Mouse (Mus musculus): ENCODE results near the gene Serac1. TPM values are rescaled to one million over a fixed set of nuclear protein-coding genes. Genes with fewer than 3 reads are reported as not detected.

Serac1 gene
- total and polyA plus RNA-seq, 3 experiments: 4.1 to 5.9 TPM; not detected in 1

GRCm38 (mm10) chr17:6052801-6053200 is 26.7 kb downstream of the Serac1 start:
- Histone ChIP-seq H3K9ac (ENCODE audit: control insufficient read depth, low read depth, low read length, poor library complexity, severe bottlenecking) (no peak overlapping the region), H3K4me3 (ENCODE audit: control insufficient read depth in 1 of 2, insufficient read depth in 1 of 2, low read depth in 2 of 2, low read length in 2 of 2) (no peak overlapping the region), H3K79me2 (ENCODE audit: control insufficient read depth, insufficient read depth, low read length, poor library complexity) (no peaks in the 10 kb centered on the region), H3K27ac (ENCODE audit: control insufficient read depth, low read depth, low read length) (no peak overlapping the region), H3K36me3 (ENCODE audit: control insufficient read depth in 1 of 2, insufficient read depth in 2 of 2, low read length in 2 of 2) (no peaks in the 10 kb centered on the region; a peak in 1 of 4 replicates), H3K4me1 (ENCODE audit: control insufficient read depth in 1 of 2, insufficient read depth in 2 of 2, low read length in 2 of 2) (no peaks in the 10 kb centered on the region), H3K9me3 (replicated peaks; ENCODE audit: insufficient read depth, low read length) (no peaks in the 10 kb centered on the region), H3K27me3 (ENCODE audit: control insufficient read depth in 1 of 2, insufficient read depth in 2 of 2, low read length in 2 of 2) (no peaks in the 10 kb centered on the region)
- TF ChIP-seq SMC3 (IDR thresholded peaks at IDR 0.05; ENCODE audit: low read depth, low read length) (no peak), GATA1 (IDR thresholded peaks at IDR 0.05; ENCODE audit: low read depth, low read length) (no peak), ZNF384 (IDR thresholded peaks at IDR 0.05; ENCODE audit: low read depth, low read length) (no peak), E2F4 (IDR thresholded peaks at IDR 0.05; ENCODE audit: borderline replicate concordance, low read depth, low read length) (no peak), RCOR1 (IDR thresholded peaks at IDR 0.05; ENCODE audit: low read depth, low read length) (no peak), RAD21 (IDR thresholded peaks at IDR 0.05; ENCODE audit: low read depth, low read length) (no peak), CTCF (IDR thresholded peaks at IDR 0.05 in 2 of 3, conservative IDR thresholded peaks at IDR 0.05 in 1 of 3; ENCODE audit: control insufficient read depth in 1 of 3, insufficient read depth in 1 of 3, low read depth in 2 of 3, low read length in 3 of 3, poor library complexity in 1 of 3, severe bottlenecking in 1 of 3) (no peak), KAT2A (conservative IDR thresholded peaks at IDR 0.05; ENCODE audit: low read depth, low read length) (no peak), UBTF (IDR thresholded peaks at IDR 0.05; ENCODE audit: borderline replicate concordance, insufficient read depth, low read depth, low read length) (no peak), ELF1 (IDR thresholded peaks at IDR 0.05; ENCODE audit: low read depth, low read length) (no peak)
- DNase-seq (ENCODE audit: low read depth, low spot score): no peak

GRCm38 (mm10) chr17:6037507-6037906 is 42.0 kb downstream of the Serac1 start:
- H3K27me3 ChIP-seq (ENCODE audit: control insufficient read depth in 1 of 2, insufficient read depth in 2 of 2, low read length in 2 of 2): no peaks in the 10 kb centered on the region
- no peak overlapping the region for H3K4me3 ChIP-seq (ENCODE audit: control insufficient read depth in 1 of 2, insufficient read depth in 1 of 2, low read depth in 2 of 2, low read length in 2 of 2)
- TF ChIP-seq POLR2AphosphoS2 (IDR thresholded peaks at IDR 0.05; ENCODE audit: low read length): no peak
- no peak overlapping the region for H3K27ac ChIP-seq (ENCODE audit: control insufficient read depth, low read depth, low read length)
- H3K79me2 ChIP-seq (ENCODE audit: control insufficient read depth, insufficient read depth, low read length, poor library complexity): no peaks in the 10 kb centered on the region
- H3K4me1 ChIP-seq (ENCODE audit: control insufficient read depth in 1 of 2, insufficient read depth in 2 of 2, low read length in 2 of 2): peaks cover 2% of the 10 kb centered on the region in 2 experiments; a peak in 2 of 4 replicates
- H3K9me3 ChIP-seq (replicated peaks; ENCODE audit: insufficient read depth, low read length): no peaks in the 10 kb centered on the region
- H3K36me3 ChIP-seq (ENCODE audit: control insufficient read depth in 1 of 2, insufficient read depth in 2 of 2, low read length in 2 of 2): no peaks in the 10 kb centered on the region
- no peak for DNase-seq (ENCODE audit: low read depth, low spot score)
- no peak overlapping the region for H3K9ac ChIP-seq (ENCODE audit: control insufficient read depth, low read depth, low read length, poor library complexity, severe bottlenecking)

- no peak overlapping the region for H3K4me3 ChIP-seq (ENCODE audit: control insufficient read depth in 1 of 2, insufficient read depth in 1 of 2, low read depth in 2 of 2, low read length in 2 of 2)
- H3K9me3 ChIP-seq (replicated peaks; ENCODE audit: insufficient read depth, low read length): no peaks in the 10 kb centered on the region
- no peak for TF ChIP-seq BHLHE40 (IDR thresholded peaks at IDR 0.05; ENCODE audit: borderline replicate concordance, low read depth, low read length)
- no peak for TF ChIP-seq ELF1 (IDR thresholded peaks at IDR 0.05; ENCODE audit: low read depth, low read length)
- no peak for TF ChIP-seq MAFK (IDR thresholded peaks at IDR 0.05; ENCODE audit: borderline replicate concordance, low read depth, low read length)
- no peak for TF ChIP-seq ZMIZ1 (IDR thresholded peaks at IDR 0.05; ENCODE audit: low read depth, low read length)
- no peak for TF ChIP-seq RAD21 (IDR thresholded peaks at IDR 0.05; ENCODE audit: low read depth, low read length)
- no peak for TF ChIP-seq POLR2A (IDR thresholded peaks at IDR 0.05; ENCODE audit: control insufficient read depth in 1 of 2, insufficient read depth in 1 of 2, low read depth in 1 of 2, low read length in 2 of 2, poor library complexity in 1 of 2)
- TF ChIP-seq ZNF384 (IDR thresholded peaks at IDR 0.05; ENCODE audit: low read depth, low read length): no peak
- TF ChIP-seq CTCF (IDR thresholded peaks at IDR 0.05 in 2 of 3, conservative IDR thresholded peaks at IDR 0.05 in 1 of 3; ENCODE audit: control insufficient read depth in 1 of 3, insufficient read depth in 1 of 3, low read depth in 2 of 3, low read length in 3 of 3, poor library complexity in 1 of 3, severe bottlenecking in 1 of 3): no peak
- TF ChIP-seq GATA1 (IDR thresholded peaks at IDR 0.05; ENCODE audit: low read depth, low read length): no peak
- TF ChIP-seq MYC (IDR thresholded peaks at IDR 0.05; ENCODE audit: low read depth, low read length): no peak
- no peak for TF ChIP-seq TBP (IDR thresholded peaks at IDR 0.05; ENCODE audit: low read depth, low read length)
- TF ChIP-seq NELFE (IDR thresholded peaks at IDR 0.05; ENCODE audit: low read depth, low read length): no peak
- TF ChIP-seq TAL1 (IDR thresholded peaks at IDR 0.05; ENCODE audit: low read length): no peak
- TF ChIP-seq JUND (IDR thresholded peaks at IDR 0.05; ENCODE audit: low read depth, low read length): no peak
- no peak for TF ChIP-seq E2F4 (IDR thresholded peaks at IDR 0.05; ENCODE audit: borderline replicate concordance, low read depth, low read length)
- TF ChIP-seq POLR2AphosphoS5 (IDR thresholded peaks at IDR 0.05; ENCODE audit: borderline replicate concordance, low read depth, low read length): no peak
- TF ChIP-seq MEF2A (IDR thresholded peaks at IDR 0.05; ENCODE audit: extremely low read depth, insufficient replicate concordance, low read depth, low read length, poor library complexity, severe bottlenecking): no peak
- no peaks in the 10 kb centered on the region for H3K79me2 ChIP-seq (ENCODE audit: control insufficient read depth, insufficient read depth, low read length, poor library complexity)
- no peaks in the 10 kb centered on the region for H3K27me3 ChIP-seq (ENCODE audit: control insufficient read depth in 1 of 2, insufficient read depth in 2 of 2, low read length in 2 of 2)
- H3K27ac ChIP-seq (ENCODE audit: control insufficient read depth, low read depth, low read length): no peak overlapping the region
- DNase-seq (ENCODE audit: low read depth, low spot score): no peak
- no peak overlapping the region for H3K9ac ChIP-seq (ENCODE audit: control insufficient read depth, low read depth, low read length, poor library complexity, severe bottlenecking)
- H3K36me3 ChIP-seq (ENCODE audit: control insufficient read depth in 1 of 2, insufficient read depth in 2 of 2, low read length in 2 of 2): no peaks in the 10 kb centered on the region
- peaks cover 2% of the 10 kb centered on the region in 2 experiments; a peak in 2 of 4 replicates for H3K4me1 ChIP-seq (ENCODE audit: control insufficient read depth in 1 of 2, insufficient read depth in 2 of 2, low read length in 2 of 2)
Measured at GRCm38 (mm10) chr17:6036872-6037271, 42.7 kb downstream of the Serac1 start.

All from MEL (cell line).